Mouse (Mus musculus) hindbrain, embryonic 15.5 days (tissue): ENCODE data around the gene Lrrc4c. TPM values are rescaled to one million over a fixed set of nuclear protein-coding genes. Genes with fewer than 3 reads are reported as not detected.

ENCODE experiments used
- ATAC-seq: fragments of 200-750 bp; cut with Nextera tagmentation; 2 replicates; pipeline ENCODE4 v1.8.0; 2017; ENCODE audit warnings: low read depth, moderate number of reproducible peaks, moderate TSS enrichment; ENCODE audit not compliant: low FRiP score
- H3K27ac ChIP-seq: fragments of 300-500 bp; sonication (generic); replicated peaks from 2 replicates; pipeline ENCODE4 v1.5.1; 2015; ENCODE audit warnings: mild to moderate bottlenecking, inconsistent platforms
- H3K27me3 ChIP-seq: fragments of 300-500 bp; sonication (generic); 2 replicates; pipeline ENCODE4 v1.6.1; 2015; ENCODE audit warnings: control low read depth, inconsistent platforms
- H3K36me3 ChIP-seq: fragments of 300-500 bp; sonication (generic); 2 replicates; pipeline ENCODE4 v1.6.1; 2015; ENCODE audit warnings: control low read depth, inconsistent platforms
- H3K4me1 ChIP-seq: fragments of 300-500 bp; sonication (generic); replicated peaks from 2 replicates; pipeline ENCODE4 v1.6.1; 2015; ENCODE audit warnings: control low read depth, inconsistent platforms
- H3K4me2 ChIP-seq: fragments of 300-500 bp; sonication (generic); 2 replicates; pipeline ENCODE4 v1.6.1; 2015; ENCODE audit warnings: moderate library complexity, mild to moderate bottlenecking, inconsistent platforms
- H3K4me3 ChIP-seq: fragments of 300-500 bp; sonication (generic); 2 replicates; pipeline ENCODE4 v1.5.1; 2015; ENCODE audit warnings: mild to moderate bottlenecking, inconsistent platforms
- H3K9ac ChIP-seq: fragments of 300-500 bp; sonication (generic); 2 replicates; pipeline ENCODE4 v1.6.1; 2015; ENCODE audit warnings: inconsistent platforms
- H3K9me3 ChIP-seq: fragments of 300-500 bp; sonication (generic); 2 replicates; pipeline ENCODE4 v1.6.1; 2016; ENCODE audit warnings: control low read depth, inconsistent platforms
- WGBS: fragments of 180-500 bp; shearing (Covaris S2); methylation state at CpG from one replicate; pipeline ENCODE4 v1.1.7; 2015; 5-methylcytosine and 5-hydroxymethylcytosine counted together
- polyA plus RNA-seq: library from polyadenylated mRNA; unstranded; fragments of >200 nt; fragmentation: Nextera tagmentation; extraction: Ambion mirVana; gene quantifications from 2 replicates; pipeline ENCODE4 v1.2.1, GENCODE M21; 2015

Lrrc4c gene
- polyA plus RNA-seq, 1 experiment from 2014 or later = 35.0 TPM

GRCm38 (mm10) chr2:96401186-96401811, 83.3 kb downstream of the Lrrc4c start:
- no peak overlapping the region for H3K4me2 ChIP-seq
- H3K9ac ChIP-seq = no peak overlapping the region
- WGBS = 94% methylated on average over 1 of the region's 1 CpGs
- H3K4me3 ChIP-seq = no peak overlapping the region
- no peaks in the 10 kb centered on the region for H3K27me3 ChIP-seq
- H3K4me1 ChIP-seq = 0 out of 2 replicates have a peak, but pooled peaks cover 4% of the 10 kb centered on the region
- H3K36me3 ChIP-seq = no peaks in the 10 kb centered on the region
- H3K9me3 ChIP-seq = no peaks in the 10 kb centered on the region
- peak; percentile 61; the same call in 1 of the 2 replicates for ATAC-seq
- no peak overlapping the region for H3K27ac ChIP-seq

- Histone ChIP-seq H3K27me3 (no peaks in the 10 kb centered on the region), H3K27ac (no peak overlapping the region), H3K4me2 (no peak overlapping the region), H3K36me3 (no peaks in the 10 kb centered on the region), H3K4me1 (0 out of 2 replicates have a peak, but pooled peaks cover 4% of the 10 kb centered on the region), H3K9me3 (no peaks in the 10 kb centered on the region), H3K4me3 (no peak overlapping the region), H3K9ac (no peak overlapping the region)
- WGBS = 67% methylated on average over 2 of the region's 2 CpGs
- no peak for ATAC-seq
Observed at GRCm38 (mm10) chr2:96402514-96402913, 84.5 kb downstream of the Lrrc4c start.

- Histone ChIP-seq H3K36me3 (no peaks in the 10 kb centered on the region), H3K27ac (no peak overlapping the region), H3K4me3 (no peak overlapping the region), H3K4me1 (no peaks in the 10 kb centered on the region), H3K27me3 (no peaks in the 10 kb centered on the region), H3K4me2 (no peak overlapping the region), H3K9me3 (no peaks in the 10 kb centered on the region), H3K9ac (no peak overlapping the region)
- no peak for ATAC-seq
- WGBS = 93% methylated on average over 8 of the region's 8 CpGs
Observed at GRCm38 (mm10) chr2:96406856-96407255, 88.9 kb downstream of the Lrrc4c start.

DNA sequence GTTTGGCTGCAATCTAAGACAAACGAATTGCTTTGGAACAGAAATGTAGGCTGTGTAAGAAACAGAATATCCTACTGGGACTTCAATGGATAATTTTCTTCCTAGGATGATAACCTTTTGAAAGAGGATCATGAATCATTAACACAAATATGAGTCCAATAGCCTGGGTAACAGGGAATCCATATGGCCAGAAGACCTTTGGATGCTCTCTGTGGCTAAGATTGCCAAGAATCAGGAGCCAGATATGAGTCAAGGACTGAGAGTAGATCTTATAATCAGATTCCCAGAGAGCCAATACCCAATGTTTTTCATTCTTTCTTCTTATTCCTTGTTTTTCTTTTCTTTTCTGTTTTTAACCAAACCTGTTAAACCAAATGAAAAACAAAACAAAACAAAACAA, 93.2 kb downstream of the Lrrc4c start:
- Histone ChIP-seq H3K4me2 (no peak overlapping the region), H3K27me3 (no peaks in the 10 kb centered on the region), H3K9ac (no peak overlapping the region), H3K4me1 (no peaks in the 10 kb centered on the region), H3K27ac (no peak overlapping the region), H3K36me3 (no peaks in the 10 kb centered on the region), H3K4me3 (no peak overlapping the region), H3K9me3 (no peaks in the 10 kb centered on the region)
- WGBS = 83% methylated on average over 1 of the region's 1 CpGs
- no peak for ATAC-seq

DNA sequence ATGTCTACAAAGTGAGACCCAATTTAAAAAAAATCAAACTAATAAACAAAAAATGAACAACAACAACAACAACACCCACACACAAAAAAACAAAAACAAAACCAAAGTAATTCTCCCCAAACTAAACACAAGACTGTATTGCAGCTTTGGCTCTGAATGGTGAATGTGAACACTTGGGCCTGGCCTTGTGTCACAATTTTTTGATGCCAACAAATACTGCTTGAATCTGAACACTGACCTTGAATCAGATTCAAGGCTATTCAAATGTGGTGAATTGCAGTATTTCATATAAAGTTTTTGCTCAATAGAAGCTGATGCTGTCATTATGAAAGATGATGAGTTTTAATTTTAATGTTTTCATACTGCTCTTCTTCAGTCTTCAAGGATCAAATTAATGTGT, 143.6 kb downstream of the Lrrc4c start:
- no peak overlapping the region for H3K9ac ChIP-seq
- no peak overlapping the region for H3K27ac ChIP-seq
- ATAC-seq = no peak
- H3K27me3 ChIP-seq = no peaks in the 10 kb centered on the region
- no peaks in the 10 kb centered on the region for H3K9me3 ChIP-seq
- no peak overlapping the region for H3K4me3 ChIP-seq
- no peaks in the 10 kb centered on the region for H3K36me3 ChIP-seq
- H3K4me1 ChIP-seq = no peaks in the 10 kb centered on the region
- no peak overlapping the region for H3K4me2 ChIP-seq

DNA sequence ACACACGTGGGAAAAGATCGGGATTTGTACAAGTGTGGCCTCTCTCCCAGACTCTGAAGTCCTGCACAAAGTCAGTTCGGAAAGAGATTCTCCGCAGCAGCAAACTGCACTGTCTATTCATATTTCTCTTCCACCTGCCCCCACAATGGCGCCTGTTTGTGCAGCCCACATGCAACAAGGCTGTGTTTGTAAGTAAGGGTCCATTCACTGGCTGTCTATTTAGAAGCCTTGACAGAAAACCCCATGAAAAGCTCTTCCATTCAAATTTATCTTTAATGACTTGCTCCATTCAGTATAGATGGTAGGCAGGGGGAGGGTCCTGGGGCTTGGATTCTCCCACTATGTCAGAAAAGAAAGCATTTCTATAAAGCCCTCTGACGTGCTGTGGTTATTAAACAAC, 157.7 kb downstream of the Lrrc4c start:
- 30% methylated on average over 6 of the region's 6 CpGs for WGBS
- no peak overlapping the region for H3K27ac ChIP-seq
- peak; percentile 56 for ATAC-seq

DNA sequence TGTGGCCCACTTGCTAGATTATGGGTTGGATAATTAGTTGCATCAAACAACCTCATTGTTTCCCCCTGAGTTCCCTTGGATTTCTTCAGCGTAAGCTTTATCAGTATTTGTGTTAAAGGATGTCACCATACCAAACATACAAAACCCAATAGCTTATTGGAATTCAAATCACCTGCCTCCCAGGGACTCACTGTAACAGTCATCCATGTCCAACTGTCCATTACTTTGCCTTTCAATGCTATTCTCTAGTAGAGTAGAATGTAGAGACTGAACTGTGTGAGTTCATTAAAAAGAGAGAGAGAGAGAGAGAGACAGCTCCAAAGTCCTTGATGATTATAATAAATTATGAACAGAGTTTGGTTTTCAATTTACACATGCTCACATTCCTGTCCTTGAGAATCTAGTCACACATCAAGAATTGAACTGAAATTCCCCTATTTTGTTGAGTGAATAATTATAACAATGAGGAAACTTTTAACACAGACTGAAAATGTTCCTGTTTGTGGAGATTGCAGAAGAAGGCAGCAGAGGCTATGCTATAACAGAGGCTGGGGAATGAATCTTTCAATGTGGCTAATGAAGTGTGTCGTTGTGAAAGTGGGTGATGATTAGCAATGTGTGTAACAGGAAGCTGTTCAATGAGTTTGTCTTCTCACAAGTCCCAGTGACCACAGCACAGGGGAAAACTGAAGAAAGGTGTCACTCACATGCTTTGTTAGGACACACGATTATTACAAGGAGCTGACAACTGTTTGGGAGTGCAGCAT, 181.3 kb downstream of the Lrrc4c start:
- Histone ChIP-seq H3K9me3 (no peaks in the 10 kb centered on the region), H3K27ac (no peak overlapping the region), H3K27me3 (no peaks in the 10 kb centered on the region), H3K36me3 (no peaks in the 10 kb centered on the region), H3K4me2 (no peak overlapping the region), H3K9ac (no peak overlapping the region), H3K4me3 (no peak overlapping the region), H3K4me1 (peaks cover 4% of the 10 kb centered on the region; the same call in 1 of the 2 replicates)
- WGBS = 39% methylated on average over 3 of the region's 3 CpGs
- no peak for ATAC-seq

More for the DNA sequence above, 157.7 kb downstream of the Lrrc4c start:
- no peaks in the 10 kb centered on the region for H3K4me1 ChIP-seq
- H3K9ac ChIP-seq = no peak overlapping the region
- no peaks in the 10 kb centered on the region for H3K27me3 ChIP-seq
- H3K36me3 ChIP-seq = no peaks in the 10 kb centered on the region
- H3K9me3 ChIP-seq = no peaks in the 10 kb centered on the region
- H3K4me2 ChIP-seq = no peak overlapping the region
- no peak overlapping the region for H3K4me3 ChIP-seq

DNA sequence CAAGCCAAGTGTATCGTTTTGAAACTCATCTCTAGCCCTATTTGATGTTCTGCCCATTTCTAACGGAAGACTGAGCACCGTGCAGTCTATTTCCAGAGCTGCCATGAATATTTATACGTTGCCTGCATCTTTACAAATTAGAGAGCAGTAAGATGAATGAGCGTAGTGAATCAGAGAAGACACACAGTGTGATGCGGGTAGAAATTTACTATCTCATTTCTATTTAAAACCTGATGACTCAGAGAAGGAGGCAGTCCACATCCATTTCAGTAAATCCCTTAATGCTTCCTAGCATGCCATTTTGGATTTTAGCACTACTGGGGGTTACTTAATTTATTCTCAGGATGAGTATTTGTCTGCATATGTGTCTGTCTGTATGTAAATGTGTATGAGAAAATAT, 186.2 kb downstream of the Lrrc4c start:
- Histone ChIP-seq H3K27ac (no peak overlapping the region), H3K36me3 (no peaks in the 10 kb centered on the region)
- ATAC-seq = peak; percentile 61; the same call in 1 of the 2 replicates

DNA sequence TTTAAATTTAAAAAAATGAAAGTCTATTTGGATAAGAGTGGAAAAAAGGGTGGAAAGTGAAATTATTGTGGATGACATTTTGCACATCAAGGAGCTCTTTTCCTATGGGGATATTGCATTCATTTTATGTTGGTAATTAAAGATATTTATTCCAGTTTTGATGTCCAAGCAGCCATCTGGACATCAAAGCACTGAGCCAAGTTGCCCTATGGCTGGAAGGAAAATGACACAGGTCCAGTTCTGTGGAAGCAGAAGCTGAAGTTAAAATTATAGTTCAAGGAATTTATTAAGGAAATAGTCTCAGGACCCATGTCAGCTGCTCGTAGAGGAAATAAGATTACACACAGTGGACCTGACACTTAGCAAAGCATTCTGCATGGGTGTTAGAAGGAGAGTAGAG, 187.7 kb downstream of the Lrrc4c start:
- no peak for ATAC-seq
- H3K4me2 ChIP-seq = no peak overlapping the region
- H3K9me3 ChIP-seq = no peaks in the 10 kb centered on the region
- H3K27me3 ChIP-seq = no peaks in the 10 kb centered on the region
- no peaks in the 10 kb centered on the region for H3K36me3 ChIP-seq
- H3K4me1 ChIP-seq = peaks cover 4% of the 10 kb centered on the region; the same call in 1 of the 2 replicates
- WGBS = 69% methylated on average over 1 of the region's 1 CpGs
- no peak overlapping the region for H3K4me3 ChIP-seq
- H3K27ac ChIP-seq = no peak overlapping the region
- no peak overlapping the region for H3K9ac ChIP-seq

More for the DNA sequence above, 186.2 kb downstream of the Lrrc4c start:
- H3K4me3 ChIP-seq = no peak overlapping the region
- H3K4me2 ChIP-seq = no peak overlapping the region
- H3K4me1 ChIP-seq = peaks cover 4% of the 10 kb centered on the region; the same call in 1 of the 2 replicates
- 50% methylated on average over 6 of the region's 6 CpGs for WGBS
- no peaks in the 10 kb centered on the region for H3K9me3 ChIP-seq
- no peak overlapping the region for H3K9ac ChIP-seq
- H3K27me3 ChIP-seq = no peaks in the 10 kb centered on the region

GRCm38 (mm10) chr2:96508991-96509390, 191.0 kb downstream of the Lrrc4c start:
- H3K9me3 ChIP-seq = no peaks in the 10 kb centered on the region
- H3K4me1 ChIP-seq = peaks cover 3% of the 10 kb centered on the region; the same call in 1 of the 2 replicates
- H3K4me3 ChIP-seq = no peak overlapping the region
- ATAC-seq = no peak
- 73% methylated on average over 1 of the region's 1 CpGs for WGBS
- no peak overlapping the region for H3K9ac ChIP-seq
- no peaks in the 10 kb centered on the region for H3K36me3 ChIP-seq
- no peak overlapping the region for H3K27ac ChIP-seq
- H3K27me3 ChIP-seq = no peaks in the 10 kb centered on the region
- H3K4me2 ChIP-seq = no peak overlapping the region

GRCm38 (mm10) chr2:96537469-96537868, 219.5 kb downstream of the Lrrc4c start:
- Histone ChIP-seq H3K27ac (no peak overlapping the region), H3K36me3 (no peaks in the 10 kb centered on the region), H3K4me2 (no peak overlapping the region), H3K4me3 (no peak overlapping the region), H3K4me1 (no peaks in the 10 kb centered on the region), H3K27me3 (no peaks in the 10 kb centered on the region), H3K9me3 (no peaks in the 10 kb centered on the region), H3K9ac (no peak overlapping the region)
- ATAC-seq = no peak
- WGBS = 86% methylated on average over 3 of the region's 3 CpGs

- no peaks in the 10 kb centered on the region for H3K4me1 ChIP-seq
- no peak overlapping the region for H3K4me3 ChIP-seq
- H3K4me2 ChIP-seq = no peak overlapping the region
- H3K9ac ChIP-seq = no peak overlapping the region
- no peaks in the 10 kb centered on the region for H3K36me3 ChIP-seq
- no peaks in the 10 kb centered on the region for H3K27me3 ChIP-seq
- ATAC-seq = no peak
- H3K9me3 ChIP-seq = no peaks in the 10 kb centered on the region
- whole genome bisulfite sequencing = 71% methylated on average over 1 of the region's 1 CpGs
- H3K27ac ChIP-seq = no peak overlapping the region
Observed at GRCm38 (mm10) chr2:96547171-96547570, 229.2 kb downstream of the Lrrc4c start.
